Mouse (Mus musculus) liver, embryonic 14.5 days (tissue): Measurements from ENCODE around the gene Ccnb2. TPM values are rescaled to one million over a fixed set of nuclear protein-coding genes. Genes with fewer than 3 reads are reported as not detected.
A peak's percentile ranks its signal among the peaks of the same experiment; 100 is the strongest.
"Not testable (repeated sequence)": the region's sequence is repeated elsewhere in the genome, so short reads cannot be mapped to it uniquely, and the experiment has no call there.

Experiments
- ATAC-seq: fragments of 200-750 bp; cut with Nextera tagmentation; 2 replicates; pipeline ENCODE4 v1.8.0; 2017; ENCODE audit warnings: moderate number of reproducible peaks, mild to moderate bottlenecking, moderate library complexity; ENCODE audit not compliant: insufficient read depth
- DNase-seq, 3 experiments: peaks; one replicate each; pipeline ENCODE4 v3.0.0-alpha.2; 2012 to 2013; ENCODE audit warnings: low read depth in 3 of 3, low spot score in 3 of 3
- H3K27ac ChIP-seq: fragments of 300-500 bp; sonication (generic); 2 replicates; pipeline ENCODE4 v1.5.1; 2014; ENCODE audit warnings: moderate library complexity, mild to moderate bottlenecking, control low read depth, inconsistent platforms
- H3K27me3 ChIP-seq: fragments of 300-500 bp; sonication (generic); 2 replicates; pipeline ENCODE4 v1.6.1; 2014; ENCODE audit warnings: mild to moderate bottlenecking, low read length, moderate library complexity; ENCODE audit not compliant: control insufficient read depth, insufficient read depth
- H3K36me3 ChIP-seq: fragments of 300-500 bp; sonication (generic); replicated peaks from 2 replicates; pipeline ENCODE4 v1.6.1; 2014; ENCODE audit warnings: low read depth; ENCODE audit not compliant: control insufficient read depth, insufficient read depth
- H3K4me1 ChIP-seq, 2 experiments: fragments of 200-500 bp in 1 of 2; fragments of 300-500 bp in 1 of 2; sonication (generic) in 1 of 2; replicated peaks; 2 replicates each; pipeline ENCODE4 v1.6.1; 2012 to 2014; ENCODE audit warnings: antibody characterized with exemption in 1 of 2, inconsistent platforms in 1 of 2, low read length in 1 of 2; ENCODE audit not compliant: control insufficient read depth in 2 of 2, insufficient read depth in 2 of 2
- H3K4me2 ChIP-seq: fragments of 300-500 bp; sonication (generic); 2 replicates; pipeline ENCODE4 v1.6.1; 2014; ENCODE audit warnings: low read depth, mild to moderate bottlenecking, control low read depth, moderate library complexity
- H3K4me3 ChIP-seq, 2 experiments: fragments of 200-500 bp in 1 of 2; fragments of 300-500 bp in 1 of 2; sonication (generic) in 1 of 2; 2 replicates each; pipeline ENCODE4 v1.5.1; 2012 to 2014; ENCODE audit warnings: low read depth in 2 of 2, low read length in 2 of 2, mild to moderate bottlenecking in 2 of 2, control low read depth in 1 of 2, inconsistent platforms in 1 of 2, moderate library complexity in 1 of 2; ENCODE audit not compliant: insufficient read depth in 1 of 2
- H3K9ac ChIP-seq: fragments of 300-500 bp; sonication (generic); replicated peaks from 2 replicates; pipeline ENCODE4 v1.6.1; 2014; ENCODE audit warnings: mild to moderate bottlenecking, control low read depth, moderate library complexity
- H3K9me3 ChIP-seq: fragments of 300-500 bp; sonication (generic); 2 replicates; pipeline ENCODE4 v1.6.1; 2016; ENCODE audit warnings: low read length, mixed read lengths; ENCODE audit not compliant: control insufficient read depth
- CTCF ChIP-seq: IDR thresholded peaks from 2 replicates; pipeline ENCODE4 v1.5.1; 2016; ENCODE audit warnings: antibody characterized with exemption, low read depth, control low read depth
- EP300 ChIP-seq: IDR thresholded peaks from 2 replicates; pipeline ENCODE4 v1.6.1; 2016; ENCODE audit warnings: antibody characterized with exemption, low read depth
- WGBS: fragments of 180-500 bp; shearing (Covaris S2); extraction: QIAGEN DNeasy Blood & Tissue Kit; methylation state at CpG from one replicate; pipeline ENCODE4 v1.1.7; 2014; ENCODE audit not compliant: insufficient replicate concordance; 5-methylcytosine and 5-hydroxymethylcytosine counted together
- polyA plus RNA-seq, 2 experiments: library from polyadenylated mRNA; depleted of rRNA in 1 of 2; stranded (reverse) in 1 of 2; unstranded in 1 of 2; fragments of >200 nt; fragmentation: Nextera tagmentation in 1 of 2; extraction: Ambion mirVana in 1 of 2; gene quantifications; 2 replicates each; pipeline versions ENCODE4 v1.2.1 to v1.2.3; 2012 to 2014

Gene Ccnb2
- polyA plus RNA-seq (2012; rRNA removed): 97.0 and 116 TPM in 2 replicates
- 233 and 240 TPM in 2 replicates for polyA plus RNA-seq (2014; fragmentation: Nextera tagmentation; extraction: Ambion mirVana)

GRCm38 (mm10) chr9:70421257-70422056 lies at the start of gene Ccnb2:
Ccnb2 (minus strand) TSS chr9:70421547.
- DNase-seq (peak; percentile 94 to 95 (median 95)), ATAC-seq (peak; percentile 100)
- H3K4me1 ChIP-seq: peaks cover 7 to 12% of the 10 kb centered on the region in 2 experiments
- H3K27me3 ChIP-seq: no peaks in the 10 kb centered on the region
- peak within 1 kb of the TSS; percentile 100 for H3K9ac ChIP-seq
- H3K9me3 ChIP-seq: no peaks in the 10 kb centered on the region
- peak within 1 kb of the TSS; percentile 83 to 97 for H3K4me3 ChIP-seq
- H3K4me2 ChIP-seq: peak within 1 kb of the TSS; percentile 90
- H3K36me3 ChIP-seq: peaks cover 33% of the 10 kb centered on the region
- WGBS: 1% methylated on average over 39 of the region's 45 CpGs
- H3K27ac ChIP-seq: peak within 1 kb of the TSS; percentile 85
- TF ChIP-seq CTCF: no peak
- TF ChIP-seq EP300: no peak

GRCm38 (mm10) chr9:70463091-70463490 lies 41.7 kb upstream of the Ccnb2 start:
- not testable (repeated sequence) for H3K9me3 ChIP-seq, H3K4me3 ChIP-seq, DNase-seq, H3K36me3 ChIP-seq, H3K9ac ChIP-seq, H3K27me3 ChIP-seq, H3K27ac ChIP-seq, H3K4me1 ChIP-seq, H3K4me2 ChIP-seq, ATAC-seq
- 94% methylated on average over 12 of the region's 13 CpGs for WGBS

- Histone ChIP-seq H3K9me3 (no peaks in the 10 kb centered on the region), H3K4me3 (no peak overlapping the region), H3K4me1 (no peaks in the 10 kb centered on the region), H3K36me3 (peaks cover 29% of the 10 kb centered on the region), H3K4me2 (no peak overlapping the region), H3K27ac (no peak overlapping the region), H3K9ac (no peak overlapping the region), H3K27me3 (no peaks in the 10 kb centered on the region)
- DNase-seq (no peak), ATAC-seq (no peak)
- no peak for TF ChIP-seq EP300
- TF ChIP-seq CTCF: no peak
- 72% methylated on average over 2 of the region's 2 CpGs for WGBS
These were observed 31.0 kb upstream of the Ccnb2 start for GRCm38 (mm10) chr9:70452371-70452770.

GRCm38 (mm10) chr9:70449072-70449471 lies 27.7 kb upstream of the Ccnb2 start:
- no peak for TF ChIP-seq CTCF
- no peak for ATAC-seq
- H3K27me3 ChIP-seq: no peaks in the 10 kb centered on the region
- no peaks in the 10 kb centered on the region for H3K9me3 ChIP-seq
- no peak for DNase-seq
- 84% methylated on average over 5 of the region's 5 CpGs for WGBS
- no peaks in the 10 kb centered on the region for H3K4me1 ChIP-seq
- H3K27ac ChIP-seq: no peak overlapping the region
- no peak overlapping the region for H3K4me2 ChIP-seq
- peaks cover 19% of the 10 kb centered on the region for H3K36me3 ChIP-seq
- H3K4me3 ChIP-seq: no peak overlapping the region
- no peak overlapping the region for H3K9ac ChIP-seq

- no peak overlapping the region for H3K4me2 ChIP-seq
- no peak overlapping the region for H3K27ac ChIP-seq
- no peaks in the 10 kb centered on the region for H3K27me3 ChIP-seq
- no peak overlapping the region for H3K4me3 ChIP-seq
- ATAC-seq (no peak), DNase-seq (no peak)
- peaks cover 22% of the 10 kb centered on the region for H3K36me3 ChIP-seq
- WGBS: 80% methylated on average over 4 of the region's 4 CpGs
- peaks cover 0 to 3% of the 10 kb centered on the region in 2 experiments; a peak in 1 of 4 replicates for H3K4me1 ChIP-seq
- no peak overlapping the region for H3K9ac ChIP-seq
- TF ChIP-seq EP300 (no peak), CTCF (no peak)
- H3K9me3 ChIP-seq: no peaks in the 10 kb centered on the region
These were observed 18.6 kb upstream of the Ccnb2 start for GRCm38 (mm10) chr9:70439959-70440358.
